Mouse (Mus musculus): ENCODE results near the gene Cracr2b.

DNA sequence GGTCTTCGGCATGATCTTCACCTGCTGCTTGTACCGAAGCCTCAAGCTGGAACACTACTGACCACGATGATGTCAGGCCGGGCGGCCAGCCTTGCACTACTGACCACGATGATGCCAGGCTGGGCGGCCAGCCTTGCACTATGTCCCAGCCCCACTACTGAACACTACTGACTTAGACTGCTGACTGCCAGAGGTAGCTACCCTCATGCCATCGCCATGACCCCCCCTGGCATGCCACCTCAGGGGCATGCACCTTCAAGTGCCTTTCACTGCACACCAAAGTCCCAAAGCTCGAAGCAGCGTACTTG is 9.7 kb downstream of the Cracr2b start:
- TF ChIP-seq CTCF (IDR thresholded peaks at IDR 0.05; ENCODE audit: extremely low read depth, insufficient read length, insufficient replicate concordance, low read depth, low read length), result no peak
- no peak for TF ChIP-seq POLR2A (IDR thresholded peaks at IDR 0.05; ENCODE audit: low read depth, low read length)

Measured in small intestine, adult 2 months (tissue).